Mouse (Mus musculus) olfactory bulb, adult 2 months (tissue): ENCODE data around the gene N4bp3.

ENCODE experiments used
- CTCF ChIP-seq: fragments of 200-500 bp; IDR thresholded peaks from 2 replicates; pipeline ENCODE4 v1.5.1; 2012; ENCODE audit warnings: low read depth, mild to moderate bottlenecking, low read length, moderate library complexity; ENCODE audit not compliant: insufficient read depth
- POLR2A ChIP-seq: fragments of 200-500 bp; IDR thresholded peaks from 2 replicates; pipeline ENCODE4 v1.6.1; 2012; ENCODE audit warnings: mild to moderate bottlenecking, low read depth, low read length, moderate library complexity; ENCODE audit not compliant: insufficient read depth

GRCm38 (mm10) chr11:51673291-51673690 lies 22.6 kb upstream of the N4bp3 start:
- TF ChIP-seq POLR2A (no peak), CTCF (no peak)
